Mouse (Mus musculus): ENCODE data around the gene Cep104.
A peak's percentile ranks its signal among the peaks of the same experiment; 100 is the strongest.

The Cep104 gene

GRCm38 (mm10) chr4:153974431-153975291 is at the start of gene Cep104, which contains the start of gene Dffb:
Gene Cep104 (plus strand): TSS chr4:153975194.
Gene Dffb (minus strand): TSS chr4:153975126.
- DNase-seq (ENCODE audit: low spot score in 2 of 2) = peak; percentile 97

GRCm38 (mm10) chr4:153928772-153929299 is 46.2 kb upstream of the Cep104 start:
- DNase-seq (ENCODE audit: low spot score in 2 of 2) = no peak

- DNase-seq (ENCODE audit: low spot score in 2 of 2) = no peak
Measured at GRCm38 (mm10) chr4:153929425-153929824, 45.6 kb upstream of the Cep104 start.

DNA sequence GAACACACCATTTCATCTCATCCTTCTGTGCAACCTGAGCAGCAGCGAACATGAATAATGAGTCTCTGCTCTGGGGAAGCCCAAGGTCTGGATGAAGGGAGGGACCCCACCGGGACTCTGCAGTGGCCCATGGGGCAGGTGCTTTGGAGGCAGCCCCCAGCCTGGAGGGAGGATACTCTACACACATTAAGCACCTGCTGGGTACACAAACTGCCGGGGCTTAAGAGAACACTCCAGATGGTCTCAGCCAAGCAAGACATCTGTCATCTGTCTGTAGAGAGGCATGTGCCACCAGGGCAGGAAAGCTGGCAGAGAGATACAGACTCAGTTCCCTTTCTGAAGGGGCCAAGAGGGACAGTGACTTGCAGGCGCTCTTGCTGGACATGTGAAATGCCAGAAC is 45.1 kb upstream of the Cep104 start:
- DNase-seq (ENCODE audit: low spot score in 2 of 2) = no peak

- DNase-seq (ENCODE audit: low spot score in 2 of 2) = peak; percentile 53 to 61
Measured at GRCm38 (mm10) chr4:153943243-153943642, 31.8 kb upstream of the Cep104 start.

DNA sequence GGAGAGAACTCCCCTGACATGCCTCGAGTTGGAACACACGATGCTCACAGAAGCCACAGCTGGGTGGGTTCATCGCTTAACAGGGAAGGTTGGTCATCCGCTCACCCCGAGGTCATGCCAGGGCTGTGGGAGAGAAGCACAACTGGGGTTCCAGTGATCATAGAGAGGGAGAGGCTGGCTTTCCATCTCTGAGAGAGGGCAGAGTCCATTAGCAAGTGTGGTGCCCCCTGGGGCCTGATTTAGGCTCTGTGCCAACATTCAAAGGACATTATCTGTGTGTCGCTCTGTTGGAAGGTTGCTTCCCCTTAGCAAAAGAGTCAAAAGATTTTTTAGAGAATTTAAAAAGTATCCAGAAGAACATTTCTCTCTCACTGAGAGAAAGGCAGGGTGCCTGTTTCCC is 30.7 kb upstream of the Cep104 start:
- DNase-seq (ENCODE audit: low spot score in 2 of 2) = no peak

DNA sequence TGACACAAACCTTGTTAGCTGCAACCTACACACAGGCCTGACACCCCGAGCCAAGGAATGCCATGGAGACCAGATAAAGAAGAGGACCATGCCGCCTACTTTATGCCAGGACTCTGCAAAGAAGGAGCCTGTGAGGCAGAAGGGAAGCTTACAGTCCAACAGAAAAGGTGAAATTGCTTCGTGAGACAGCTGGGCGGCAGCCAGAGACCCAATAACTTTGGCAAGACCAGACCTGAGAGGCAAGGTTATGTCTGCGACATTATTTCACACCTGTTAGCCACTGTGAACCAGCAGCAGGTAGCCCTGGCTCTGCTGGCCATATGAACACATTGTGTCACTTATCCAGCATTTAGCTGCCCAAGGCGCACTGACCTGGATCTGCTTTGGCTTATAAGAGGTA is 29.3 kb upstream of the Cep104 start:
- DNase-seq (ENCODE audit: low spot score in 2 of 2) = no peak

- no peak for DNase-seq (ENCODE audit: low spot score in 2 of 2)
Measured at GRCm38 (mm10) chr4:153950372-153950771, 24.6 kb upstream of the Cep104 start.

- DNase-seq (ENCODE audit: low spot score in 2 of 2) = no peak
Measured at GRCm38 (mm10) chr4:153951150-153951549, 23.8 kb upstream of the Cep104 start.

DNA sequence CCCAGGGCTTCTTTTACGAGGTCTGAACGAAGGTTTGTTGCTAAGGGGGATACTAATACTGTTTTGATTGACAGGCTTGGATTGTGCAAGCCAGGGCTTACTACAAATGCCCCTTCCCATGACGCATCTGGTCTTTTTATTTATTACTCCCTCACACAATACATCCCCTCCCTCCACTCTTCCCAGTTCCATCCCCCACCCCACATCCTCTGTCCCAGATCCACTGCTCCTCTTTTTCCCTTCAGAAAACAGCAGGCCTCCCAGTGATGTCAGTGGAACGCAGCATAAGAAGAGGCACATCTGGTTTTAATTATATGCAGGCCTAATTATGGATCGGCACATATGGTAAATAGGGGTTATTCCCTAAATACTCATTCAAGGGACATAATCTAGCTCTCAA is 23.3 kb upstream of the Cep104 start:
- DNase-seq (ENCODE audit: low spot score in 2 of 2) = no peak

- no peak for DNase-seq (ENCODE audit: low spot score in 2 of 2)
Measured at GRCm38 (mm10) chr4:153955651-153956050, 19.3 kb upstream of the Cep104 start.

DNA sequence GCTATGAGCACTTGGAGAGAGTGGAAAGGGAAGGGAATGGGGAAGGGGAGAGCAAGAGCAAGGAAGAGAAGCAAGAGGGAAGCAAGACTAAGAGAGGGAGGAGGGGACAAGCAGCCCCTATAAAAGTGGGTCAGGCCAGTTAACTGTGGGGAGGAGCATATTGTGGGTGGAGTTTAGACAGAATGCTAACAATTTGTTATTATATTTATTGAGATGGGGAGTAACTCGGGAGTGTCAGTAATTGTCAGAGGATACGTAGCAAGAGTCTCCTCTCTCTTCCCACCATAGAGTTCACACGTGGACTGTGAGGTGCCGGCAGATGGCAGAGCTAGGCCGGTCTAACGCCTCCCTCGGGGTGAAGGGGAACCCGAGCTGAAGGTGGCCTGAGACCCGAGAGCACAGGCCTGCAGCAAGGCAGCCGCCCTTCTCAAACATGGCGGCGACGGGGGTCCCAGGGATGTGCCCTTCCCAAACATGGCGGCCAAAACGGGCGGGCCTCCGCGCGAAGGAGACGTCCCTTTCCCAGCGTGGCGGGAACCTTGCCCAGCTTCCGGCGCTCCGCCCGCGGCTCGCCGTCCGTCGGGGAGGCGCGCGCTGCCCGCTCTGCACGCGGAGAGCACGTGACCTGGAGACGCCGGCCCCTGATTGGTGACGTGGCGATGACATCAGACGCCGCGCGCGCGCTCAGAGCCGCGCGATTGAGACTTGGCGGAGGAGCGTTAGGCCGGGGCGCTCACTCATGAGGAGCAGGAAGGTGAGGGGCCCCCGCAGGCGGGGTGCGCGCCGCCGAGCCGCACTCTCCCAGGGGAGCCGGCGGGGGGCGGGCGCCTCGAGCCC is 18.2 kb upstream of the Cep104 start, which contains the start of gene A430005L14Rik:
Gene A430005L14Rik (plus strand): TSS at position 669 of the 837 bp plus-strand sequence.
- peak; percentile 97 to 98 for DNase-seq (ENCODE audit: low spot score in 2 of 2)

- no peak for DNase-seq (ENCODE audit: low spot score in 2 of 2)
Measured at GRCm38 (mm10) chr4:153957444-153958250, 17.3 kb upstream of the Cep104 start.

DNA sequence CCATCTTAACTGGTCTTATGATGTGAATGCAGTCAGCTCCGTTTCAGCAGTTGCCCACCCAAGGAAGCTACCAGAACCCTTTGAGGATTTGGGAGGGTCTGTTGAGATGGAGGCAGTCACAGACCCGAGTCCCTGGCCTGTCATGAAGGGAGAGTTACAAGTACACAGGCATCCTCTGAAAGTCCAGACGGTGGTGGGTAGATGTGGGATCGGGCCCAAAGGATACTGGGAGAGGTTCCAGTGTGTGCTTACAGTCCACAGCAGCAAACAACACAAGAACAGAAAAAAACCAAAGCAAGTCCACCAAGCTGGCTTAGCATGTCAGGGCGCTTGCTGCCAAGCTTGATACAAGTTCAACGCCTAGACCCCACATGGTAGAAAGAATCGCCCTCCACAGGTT is 12.4 kb upstream of the Cep104 start:
- peak; percentile 44 to 70 for DNase-seq (ENCODE audit: low spot score in 2 of 2)

DNA sequence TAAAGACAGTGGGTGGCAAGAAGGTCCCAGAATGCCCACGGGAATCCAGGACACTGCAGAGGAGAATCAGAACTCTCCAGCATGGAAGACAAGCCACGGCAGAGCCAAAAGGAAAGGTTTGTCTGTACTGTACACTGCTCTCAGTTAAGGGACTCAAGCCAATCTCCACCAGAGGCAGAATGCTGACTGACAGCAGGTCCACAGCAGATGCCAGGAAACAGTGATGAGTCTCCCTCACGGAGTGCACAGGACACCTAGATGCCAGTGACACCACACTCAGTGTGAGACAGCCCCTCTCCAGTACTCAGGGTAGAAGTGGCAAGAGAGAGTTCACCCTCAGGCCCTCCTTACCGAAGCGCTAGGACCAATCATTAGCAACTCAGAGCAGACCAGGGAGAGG is 8.3 kb upstream of the Cep104 start:
- DNase-seq (ENCODE audit: low spot score in 2 of 2) = no peak

DNA sequence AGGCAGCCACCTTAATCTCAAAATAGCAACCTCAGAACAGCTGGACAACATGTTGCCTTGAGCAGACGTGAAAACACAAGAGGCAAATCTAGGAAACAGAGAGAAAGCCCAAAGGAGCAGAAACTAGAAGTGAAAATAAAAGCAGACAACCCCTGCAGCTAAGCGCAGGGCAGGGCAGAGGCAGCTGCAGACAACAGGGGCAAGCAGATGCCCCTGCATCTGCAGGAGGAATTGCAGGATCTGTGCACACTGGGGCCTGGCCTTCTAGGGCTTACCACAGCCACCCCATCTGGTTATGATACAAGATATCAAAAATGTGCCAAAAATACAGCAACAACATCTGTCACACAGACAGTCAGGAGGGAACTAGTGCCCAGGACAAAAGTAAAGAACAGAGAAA is 7.4 kb upstream of the Cep104 start:
- DNase-seq (ENCODE audit: low spot score in 2 of 2) = no peak

DNA sequence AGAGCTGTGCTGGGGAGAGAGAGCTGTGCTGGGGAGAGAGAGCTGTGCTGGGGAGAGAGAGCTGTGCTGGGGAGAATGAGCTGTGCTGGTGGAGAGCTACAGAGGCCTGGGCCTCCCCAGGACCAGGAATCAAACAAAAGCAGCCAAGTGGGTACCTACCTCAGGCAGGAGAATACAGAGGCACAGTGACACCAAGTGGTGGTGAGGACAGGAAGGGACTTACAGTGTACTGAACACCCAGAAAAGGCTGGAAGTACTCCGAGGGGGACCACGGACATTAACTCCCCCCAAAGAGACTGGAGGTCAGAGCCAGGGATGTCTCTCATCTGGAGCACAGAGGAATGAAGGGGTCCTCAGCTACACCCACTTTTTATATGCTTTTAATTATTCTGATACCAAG is 6.9 kb upstream of the Cep104 start:
- no peak for DNase-seq (ENCODE audit: low spot score in 2 of 2)

GRCm38 (mm10) chr4:153975292-153975662 is 283 bp downstream of the Cep104 start:
- DNase-seq (ENCODE audit: low spot score in 2 of 2) = no peak

- DNase-seq (ENCODE audit: low spot score in 2 of 2) = no peak
Measured at GRCm38 (mm10) chr4:153975768-153976167, 774 bp downstream of the Cep104 start.

- DNase-seq (ENCODE audit: low spot score in 2 of 2) = no peak
Measured at GRCm38 (mm10) chr4:153979243-153979642, 4.2 kb downstream of the Cep104 start.

DNA sequence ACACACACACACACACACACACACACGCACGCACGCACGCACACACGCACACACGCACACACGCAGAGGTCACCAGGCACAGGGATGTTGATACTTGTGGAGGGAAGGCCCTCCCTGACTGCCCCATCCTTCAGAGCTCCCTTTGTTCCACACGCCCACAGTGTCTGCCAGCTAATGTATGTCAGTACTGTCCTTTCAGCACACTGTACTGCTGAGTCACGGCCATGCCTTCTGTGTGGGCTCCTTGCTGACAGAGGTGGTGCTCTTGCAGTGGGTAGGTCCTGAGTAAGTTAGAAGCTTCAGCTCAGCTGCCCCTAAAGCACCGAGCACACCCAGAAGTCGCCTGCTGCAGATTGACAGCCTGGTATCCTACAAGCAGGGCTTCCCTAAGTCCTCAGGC is 5.5 kb downstream of the Cep104 start:
- peak in 1 of 2 experiments; percentile 19 for DNase-seq (ENCODE audit: low spot score in 2 of 2)

- no peak for DNase-seq (ENCODE audit: low spot score in 2 of 2)
Measured at GRCm38 (mm10) chr4:153992715-153993114, 17.7 kb downstream of the Cep104 start.
